Mouse (Mus musculus): ENCODE results near the gene Gm34653.

GRCm38 (mm10) chr2:34847702-34848101, 14.9 kb downstream of the Gm34653 start:
- TF ChIP-seq GATA1 (IDR thresholded peaks at IDR 0.05; ENCODE audit: borderline replicate concordance, low read length) (no peak), CTCF (IDR thresholded peaks at IDR 0.05; ENCODE audit: low read depth, low read length) (no peak), TAL1 (conservative IDR thresholded peaks at IDR 0.05; ENCODE audit: low read depth, low read length) (no peak), GATA2 (IDR thresholded peaks at IDR 0.05; ENCODE audit: borderline replicate concordance, low read depth, low read length) (no peak), POLR2AphosphoS5 (IDR thresholded peaks at IDR 0.05; ENCODE audit: insufficient replicate concordance, low read depth, low read length) (no peak)

All from G1E (cell line).